Mouse (Mus musculus): Measurements from ENCODE around the gene Atf6. TPM values are rescaled to one million over a fixed set of nuclear protein-coding genes. Genes with fewer than 3 reads are reported as not detected.

Gene Atf6
- polyA plus RNA-seq, 2 experiments, result 4.8 to 6.6 TPM

DNA sequence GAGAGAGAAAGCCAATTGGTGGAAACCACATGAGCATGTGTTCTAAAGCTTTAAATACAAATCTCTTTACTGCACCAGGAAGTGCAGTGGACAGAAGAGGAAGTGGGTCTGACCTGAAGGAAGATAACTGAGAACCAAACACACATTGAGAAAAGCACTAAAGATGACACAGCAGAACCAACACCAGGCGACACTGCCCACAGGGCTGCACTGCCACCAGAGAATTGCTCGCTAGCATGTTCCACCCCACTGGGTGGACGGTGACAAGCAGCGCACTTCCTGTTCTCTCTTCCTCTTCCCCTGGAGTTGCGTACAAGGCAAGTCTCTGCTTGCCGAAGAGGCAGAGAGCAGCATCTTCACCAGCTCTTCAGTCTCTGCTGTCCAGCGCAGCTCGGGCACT lies 158.1 kb downstream of the Atf6 start:
- no peaks in the 10 kb centered on the region for H3K36me3 ChIP-seq (replicated peaks; ENCODE audit: control insufficient read depth, insufficient read depth, low read depth)
- peak; percentile 13 to 39 (median 14) for DNase-seq (ENCODE audit: low read depth in 3 of 3, low spot score in 3 of 3)
- ATAC-seq (ENCODE audit: insufficient read depth), result peak; percentile 58
- no peak overlapping the region for H3K9ac ChIP-seq (replicated peaks)
- H3K27ac ChIP-seq, result no peak overlapping the region
- H3K9me3 ChIP-seq (ENCODE audit: control insufficient read depth, low read length), result no peaks in the 10 kb centered on the region
- no peak overlapping the region for H3K4me3 ChIP-seq (ENCODE audit: insufficient read depth in 1 of 2, low read depth in 2 of 2, low read length in 2 of 2)
- H3K4me1 ChIP-seq (replicated peaks; ENCODE audit: control insufficient read depth in 2 of 2, insufficient read depth in 2 of 2, low read length in 1 of 2), result peaks cover 0 to 10% of the 10 kb centered on the region in 2 experiments; a peak in 2 of 4 replicates
- TF ChIP-seq CTCF (IDR thresholded peaks at IDR 0.05; ENCODE audit: low read depth) (no peak), EP300 (IDR thresholded peaks at IDR 0.05; ENCODE audit: low read depth) (no peak)
- 16% methylated on average over 8 of the region's 8 CpGs for WGBS (ENCODE audit: insufficient replicate concordance)
- no peaks in the 10 kb centered on the region for H3K27me3 ChIP-seq (ENCODE audit: control insufficient read depth, insufficient read depth, low read length)
- no peak overlapping the region for H3K4me2 ChIP-seq (ENCODE audit: low read depth)

DNA sequence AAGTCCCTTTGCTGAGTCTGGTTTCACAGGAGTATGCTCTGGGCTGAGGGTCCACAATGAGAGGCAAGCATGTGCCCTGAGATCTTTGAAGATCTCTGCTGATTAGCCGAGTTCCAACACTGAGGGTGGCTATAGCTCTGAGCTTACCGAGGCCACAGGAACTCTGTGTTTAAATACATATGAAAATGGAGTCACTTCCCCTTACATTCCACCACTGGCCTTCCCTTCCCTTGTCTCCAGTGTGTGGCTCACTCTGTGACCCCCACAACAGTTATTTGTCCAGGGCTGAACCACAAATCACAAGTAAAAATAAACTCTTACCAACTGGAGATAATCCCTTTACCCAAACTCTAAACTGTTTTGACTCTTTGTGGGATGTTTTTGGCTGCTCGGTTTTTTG lies 158.5 kb downstream of the Atf6 start:
- H3K4me2 ChIP-seq (ENCODE audit: low read depth), result no peak overlapping the region
- no peaks in the 10 kb centered on the region for H3K9me3 ChIP-seq (ENCODE audit: control insufficient read depth, low read length)
- DNase-seq (ENCODE audit: low read depth in 3 of 3, low spot score in 3 of 3) (no peak), ATAC-seq (ENCODE audit: insufficient read depth) (no peak)
- 31% methylated on average over 3 of the region's 3 CpGs for WGBS (ENCODE audit: insufficient replicate concordance)
- no peaks in the 10 kb centered on the region for H3K27me3 ChIP-seq (ENCODE audit: control insufficient read depth, insufficient read depth, low read length)
- TF ChIP-seq CTCF (IDR thresholded peaks at IDR 0.05; ENCODE audit: low read depth) (no peak), EP300 (IDR thresholded peaks at IDR 0.05; ENCODE audit: low read depth) (no peak)
- no peak overlapping the region for H3K4me3 ChIP-seq (ENCODE audit: insufficient read depth in 1 of 2, low read depth in 2 of 2, low read length in 2 of 2)
- no peaks in the 10 kb centered on the region for H3K36me3 ChIP-seq (replicated peaks; ENCODE audit: control insufficient read depth, insufficient read depth, low read depth)
- H3K27ac ChIP-seq, result no peak overlapping the region
- no peak overlapping the region for H3K9ac ChIP-seq (replicated peaks)
- H3K4me1 ChIP-seq (replicated peaks; ENCODE audit: control insufficient read depth in 2 of 2, insufficient read depth in 2 of 2, low read length in 1 of 2), result peaks cover 0 to 10% of the 10 kb centered on the region in 2 experiments; a peak in 2 of 4 replicates

DNA sequence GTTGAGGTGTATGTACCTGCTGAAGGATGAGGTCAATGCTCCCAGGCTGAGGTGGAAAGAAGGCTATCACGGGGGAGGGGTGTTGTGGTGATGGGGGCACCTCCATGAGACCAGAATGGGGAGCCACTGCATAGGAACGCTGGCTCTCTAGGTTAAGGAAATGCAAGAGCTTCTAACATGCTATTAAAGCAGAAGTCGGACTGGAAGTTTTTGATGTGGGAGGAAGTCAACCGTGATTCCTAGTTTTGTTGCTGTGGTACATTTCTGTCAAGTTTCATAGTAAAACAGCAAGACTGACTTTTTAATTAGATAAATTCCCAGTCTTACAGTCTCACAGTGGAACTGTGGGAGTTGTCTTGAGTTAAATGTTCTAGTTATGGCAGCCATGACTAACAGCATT lies 161.5 kb downstream of the Atf6 start:
- no peaks in the 10 kb centered on the region for H3K36me3 ChIP-seq (replicated peaks; ENCODE audit: control insufficient read depth, insufficient read depth, low read depth)
- no peak overlapping the region for H3K4me3 ChIP-seq (ENCODE audit: insufficient read depth in 1 of 2, low read depth in 2 of 2, low read length in 2 of 2)
- no peak for ATAC-seq (ENCODE audit: insufficient read depth)
- no peak overlapping the region for H3K27ac ChIP-seq
- TF ChIP-seq CTCF (IDR thresholded peaks at IDR 0.05; ENCODE audit: low read depth) (no peak), EP300 (IDR thresholded peaks at IDR 0.05; ENCODE audit: low read depth) (no peak)
- H3K4me2 ChIP-seq (ENCODE audit: low read depth), result no peak overlapping the region
- WGBS (ENCODE audit: insufficient replicate concordance), result 57% methylated on average over 4 of the region's 4 CpGs
- peaks cover 0 to 10% of the 10 kb centered on the region in 2 experiments; a peak in 2 of 4 replicates for H3K4me1 ChIP-seq (replicated peaks; ENCODE audit: control insufficient read depth in 2 of 2, insufficient read depth in 2 of 2, low read length in 1 of 2)
- DNase-seq (ENCODE audit: low read depth in 3 of 3, low spot score in 3 of 3), result no peak
- H3K27me3 ChIP-seq (ENCODE audit: control insufficient read depth, insufficient read depth, low read length), result no peaks in the 10 kb centered on the region
- no peak overlapping the region for H3K9ac ChIP-seq (replicated peaks)
- no peaks in the 10 kb centered on the region for H3K9me3 ChIP-seq (ENCODE audit: control insufficient read depth, low read length)

DNA sequence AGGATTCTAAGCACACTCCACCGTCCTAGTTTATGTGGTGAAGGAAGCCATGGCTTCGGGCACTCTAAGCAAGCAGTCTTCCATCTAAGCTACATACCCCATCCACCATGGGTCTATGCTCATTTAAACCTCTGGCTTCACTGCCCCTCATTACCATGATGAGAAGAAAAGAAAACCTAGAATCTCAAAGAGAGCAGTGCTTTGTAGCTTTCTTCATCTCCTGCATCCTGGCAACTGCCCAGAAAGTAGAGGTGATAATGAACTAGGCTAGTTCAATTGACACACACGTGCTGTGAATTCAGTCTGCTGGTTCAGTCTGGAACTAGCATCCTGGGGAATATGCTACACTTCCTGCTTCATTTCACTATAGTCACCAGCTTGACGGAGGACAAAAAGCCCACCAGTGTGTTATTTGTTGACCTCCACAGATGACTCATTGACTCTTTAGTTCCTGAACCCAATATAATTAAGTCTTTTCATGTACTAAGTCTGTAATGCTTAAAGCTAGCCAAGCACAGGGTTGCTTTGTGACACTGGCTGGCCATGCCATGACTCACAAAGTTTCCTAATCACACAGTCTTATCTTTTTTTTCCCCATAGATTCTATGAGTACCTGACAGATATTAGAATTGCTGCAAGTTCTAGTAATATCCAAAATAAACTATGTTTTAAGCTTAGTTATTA lies 162.5 kb downstream of the Atf6 start:
- Histone ChIP-seq H3K4me1 (replicated peaks; ENCODE audit: control insufficient read depth in 2 of 2, insufficient read depth in 2 of 2, low read length in 1 of 2) (peaks cover 0 to 10% of the 10 kb centered on the region in 2 experiments; a peak in 2 of 4 replicates), H3K9ac (replicated peaks) (no peak overlapping the region), H3K27me3 (ENCODE audit: control insufficient read depth, insufficient read depth, low read length) (no peaks in the 10 kb centered on the region), H3K9me3 (ENCODE audit: control insufficient read depth, low read length) (no peaks in the 10 kb centered on the region), H3K4me3 (ENCODE audit: insufficient read depth in 1 of 2, low read depth in 2 of 2, low read length in 2 of 2) (no peak overlapping the region), H3K36me3 (replicated peaks; ENCODE audit: control insufficient read depth, insufficient read depth, low read depth) (no peaks in the 10 kb centered on the region), H3K4me2 (ENCODE audit: low read depth) (no peak overlapping the region), H3K27ac (no peak overlapping the region)
- DNase-seq (ENCODE audit: low read depth in 3 of 3, low spot score in 3 of 3) (no peak), ATAC-seq (ENCODE audit: insufficient read depth) (no peak)
- WGBS (ENCODE audit: insufficient replicate concordance), result 63% methylated on average over 4 of the region's 4 CpGs
- TF ChIP-seq EP300 (IDR thresholded peaks at IDR 0.05; ENCODE audit: low read depth) (no peak), CTCF (IDR thresholded peaks at IDR 0.05; ENCODE audit: low read depth) (no peak)

DNA sequence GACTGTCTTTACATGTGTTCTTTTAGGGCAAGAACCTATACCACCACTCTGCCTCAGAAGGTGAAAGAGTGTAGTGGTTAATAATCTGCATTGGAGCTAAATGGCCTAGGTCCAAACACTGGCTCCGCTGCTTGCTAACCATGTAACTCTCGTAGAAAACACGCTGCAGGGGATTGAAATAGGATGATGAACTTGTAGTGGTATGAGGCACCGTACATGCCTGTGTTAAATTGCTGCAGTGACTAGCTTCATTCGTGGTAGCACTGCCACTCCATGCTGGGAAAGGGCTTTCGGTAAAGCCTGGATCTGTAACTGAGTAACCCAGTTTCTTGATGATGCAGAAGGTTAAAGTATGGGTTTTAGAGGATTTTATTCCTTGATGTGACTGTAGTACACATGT lies 163.5 kb downstream of the Atf6 start:
- H3K4me3 ChIP-seq (ENCODE audit: insufficient read depth in 1 of 2, low read depth in 2 of 2, low read length in 2 of 2), result no peak overlapping the region
- H3K27me3 ChIP-seq (ENCODE audit: control insufficient read depth, insufficient read depth, low read length), result no peaks in the 10 kb centered on the region
- H3K27ac ChIP-seq, result no peak overlapping the region
- DNase-seq (ENCODE audit: low read depth in 3 of 3, low spot score in 3 of 3) (no peak), ATAC-seq (ENCODE audit: insufficient read depth) (no peak)
- TF ChIP-seq CTCF (IDR thresholded peaks at IDR 0.05; ENCODE audit: low read depth), result no peak
- no peak for TF ChIP-seq EP300 (IDR thresholded peaks at IDR 0.05; ENCODE audit: low read depth)
- H3K9me3 ChIP-seq (ENCODE audit: control insufficient read depth, low read length), result no peaks in the 10 kb centered on the region
- H3K4me2 ChIP-seq (ENCODE audit: low read depth), result no peak overlapping the region
- H3K36me3 ChIP-seq (replicated peaks; ENCODE audit: control insufficient read depth, insufficient read depth, low read depth), result no peaks in the 10 kb centered on the region
- peaks cover 0 to 3% of the 10 kb centered on the region in 2 experiments; a peak in 2 of 4 replicates for H3K4me1 ChIP-seq (replicated peaks; ENCODE audit: control insufficient read depth in 2 of 2, insufficient read depth in 2 of 2, low read length in 1 of 2)
- no peak overlapping the region for H3K9ac ChIP-seq (replicated peaks)
- WGBS (ENCODE audit: insufficient replicate concordance), result 75% methylated on average over 6 of the region's 6 CpGs
